Mouse (Mus musculus) megakaryocyte, embryonic 14.5 days (primary cell): ENCODE data around the gene Csnk1g2.

Experiments
- FLI1 ChIP-seq: IDR thresholded peaks from 2 replicates; pipeline ENCODE4 v1.6.1; 2012; ENCODE audit warnings: low read length, inconsistent platforms, mixed read lengths
- GATA1 ChIP-seq: IDR thresholded peaks from 3 replicates; pipeline ENCODE4 v1.6.1; 2012; ENCODE audit warnings: mixed read lengths, low read length, inconsistent platforms, borderline replicate concordance

- TF ChIP-seq GATA1 (no peak), FLI1 (no peak)
These were observed 17.6 kb upstream of the Csnk1g2 start for GRCm38 (mm10) chr10:80604988-80605387.
